Mouse (Mus musculus): ENCODE results near the gene Olfr1410. TPM values are rescaled to one million over a fixed set of nuclear protein-coding genes. Genes with fewer than 3 reads are reported as not detected.

Gene Olfr1410
- polyA plus RNA-seq, 1 experiment from 2014 or later, result not detected

GRCm38 (mm10) chr1:92657025-92657820 lies 51.6 kb downstream of the Olfr1410 start:
- no peak overlapping the region for H3K4me2 ChIP-seq
- WGBS, result 81% methylated on average over 11 of the region's 11 CpGs
- ATAC-seq (ENCODE audit: low FRiP score), result no peak

DNA sequence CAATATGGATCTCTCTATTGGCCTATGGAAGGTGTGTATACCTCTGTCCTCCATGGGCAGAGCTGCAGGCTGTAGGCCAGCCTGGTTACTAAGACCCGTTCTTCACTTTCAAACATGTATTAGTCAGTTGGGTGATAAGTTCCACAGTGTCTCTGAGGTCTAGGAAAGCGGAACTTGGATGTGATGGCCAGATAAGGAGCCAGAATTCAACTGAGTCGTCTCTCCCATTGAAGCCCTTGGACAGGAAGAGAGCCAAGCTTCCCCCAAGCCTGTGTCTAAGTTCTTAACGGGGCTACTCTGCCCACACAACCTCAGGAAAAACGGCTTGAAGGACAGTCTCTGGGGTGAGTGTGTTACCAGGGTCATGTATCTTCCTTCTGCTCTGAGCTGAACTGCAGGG lies 53.8 kb downstream of the Olfr1410 start:
- Histone ChIP-seq H3K27ac (ENCODE audit: low read depth, low read length) (no peak overlapping the region), H3K4me2 (no peak overlapping the region), H3K9ac (ENCODE audit: low read length) (no peak overlapping the region), H3K4me3 (ENCODE audit: low read depth, low read length) (no peak overlapping the region), H3K27me3 (ENCODE audit: control insufficient read depth, insufficient read depth, low read length) (no peaks in the 10 kb centered on the region), H3K9me3 (ENCODE audit: control insufficient read depth, low read length) (no peaks in the 10 kb centered on the region), H3K36me3 (ENCODE audit: control insufficient read depth, insufficient read depth, low read length) (no peaks in the 10 kb centered on the region), H3K4me1 (ENCODE audit: control insufficient read depth, insufficient read depth, low read length) (no peaks in the 10 kb centered on the region)
- ATAC-seq (ENCODE audit: low FRiP score), result no peak
- WGBS, result 75% methylated on average over 5 of the region's 5 CpGs
- no peak for DNase-seq (ENCODE audit: low spot score, missing footprints)

More at GRCm38 (mm10) chr1:92657025-92657820, 51.6 kb downstream of the Olfr1410 start:
- Histone ChIP-seq H3K27ac (ENCODE audit: low read depth, low read length) (no peak overlapping the region), H3K4me1 (ENCODE audit: control insufficient read depth, insufficient read depth, low read length) (no peaks in the 10 kb centered on the region), H3K9ac (ENCODE audit: low read length) (no peak overlapping the region), H3K36me3 (ENCODE audit: control insufficient read depth, insufficient read depth, low read length) (no peaks in the 10 kb centered on the region), H3K9me3 (ENCODE audit: control insufficient read depth, low read length) (no peaks in the 10 kb centered on the region), H3K27me3 (ENCODE audit: control insufficient read depth, insufficient read depth, low read length) (no peaks in the 10 kb centered on the region), H3K4me3 (ENCODE audit: low read depth, low read length) (no peak overlapping the region)
- DNase-seq (ENCODE audit: low spot score, missing footprints), result peak; percentile 45

Other genes starting within 250 kb of the Olfr1410 start
- 274 and 289 TPM in 2 replicates for gene Ndufa10, start 131.9 kb upstream of the Olfr1410 start, polyA plus RNA-seq (2014; fragmentation: Nextera tagmentation; extraction: Ambion mirVana)
- gene Olfr1416, start 120.7 kb upstream of the Olfr1410 start, polyA plus RNA-seq (2014; fragmentation: Nextera tagmentation; extraction: Ambion mirVana), result not detected in 2 replicates
- not detected in 2 replicates for gene Olfr1415, start 109.7 kb upstream of the Olfr1410 start, polyA plus RNA-seq (2014; fragmentation: Nextera tagmentation; extraction: Ambion mirVana)
- not detected in 2 replicates for gene Olfr1414, start 87.1 kb upstream of the Olfr1410 start, polyA plus RNA-seq (2014; fragmentation: Nextera tagmentation; extraction: Ambion mirVana)
- not detected in 2 replicates for gene Olfr1413, start 34.5 kb upstream of the Olfr1410 start, polyA plus RNA-seq (2014; fragmentation: Nextera tagmentation; extraction: Ambion mirVana)
- not detected in 2 replicates for gene Olfr1412, start 20.0 kb upstream of the Olfr1410 start, polyA plus RNA-seq (2014; fragmentation: Nextera tagmentation; extraction: Ambion mirVana)
- gene Olfr1411, start 11.4 kb upstream of the Olfr1410 start, polyA plus RNA-seq (2014; fragmentation: Nextera tagmentation; extraction: Ambion mirVana), result not detected in 2 replicates
- 0.05 and 0.12 TPM in 2 replicates for gene Olfr12, start 12.0 kb downstream of the Olfr1410 start, polyA plus RNA-seq (2014; fragmentation: Nextera tagmentation; extraction: Ambion mirVana)
- gene Cops9, start 36.2 kb downstream of the Olfr1410 start, polyA plus RNA-seq (2014; fragmentation: Nextera tagmentation; extraction: Ambion mirVana), result 354 and 411 TPM in 2 replicates
- gene Otos, start 43.1 kb downstream of the Olfr1410 start, polyA plus RNA-seq (2014; fragmentation: Nextera tagmentation; extraction: Ambion mirVana), result 0.08 TPM in 1 of 2 replicates, not detected in the other
- gene Gpc1, start 225.9 kb downstream of the Olfr1410 start, polyA plus RNA-seq (2014; fragmentation: Nextera tagmentation; extraction: Ambion mirVana), result 32.1 and 41.8 TPM in 2 replicates

Measured in midbrain, embryonic 11.5 days (tissue).